Mouse (Mus musculus) thymus, adult 2 months (tissue): ENCODE measurements at regions not wholly inside any gene's neighbourhood (a gene's known extent, or its start where the extent isn't known, plus 50 kb on each side); places are given as distances from the start of the nearest gene placed in this dataset.

Source experiments
- CTCF ChIP-seq: fragments of 200-500 bp; IDR thresholded peaks from 2 replicates; pipeline ENCODE4 v1.5.1; 2012; ENCODE audit warnings: mild to moderate bottlenecking, control low read depth, low read length, moderate library complexity, borderline replicate concordance; ENCODE audit not compliant: control insufficient read depth, poor library complexity, insufficient read depth; ENCODE audit errors: extremely low read depth
- POLR2A ChIP-seq: fragments of 200-500 bp; IDR thresholded peaks from 2 replicates; pipeline ENCODE4 v1.6.1; 2012; ENCODE audit warnings: mild to moderate bottlenecking, low read length, control low read depth, moderate library complexity; ENCODE audit not compliant: control insufficient read depth, poor library complexity, insufficient read depth; ENCODE audit errors: extremely low read depth

DNA sequence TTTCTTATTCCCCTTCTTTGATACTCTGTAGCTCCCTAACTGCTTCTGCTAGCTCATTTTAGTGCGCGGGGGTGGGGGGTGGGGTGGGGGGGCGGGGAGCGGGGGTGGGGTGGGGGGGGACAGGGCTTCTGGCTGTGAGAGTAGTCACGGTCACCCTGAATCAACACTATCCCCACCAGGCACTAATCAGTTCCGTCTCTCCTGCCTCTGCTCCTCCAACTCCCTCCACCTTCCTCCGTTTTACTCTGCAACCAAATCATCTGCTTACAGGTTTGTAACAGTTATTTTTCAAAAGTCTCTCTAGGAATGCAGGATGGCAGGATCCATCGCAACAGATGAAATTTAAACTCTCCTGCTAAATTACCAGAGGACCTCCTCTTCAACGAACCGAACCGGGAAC lies 67.5 kb upstream of the Prdm9 start:
- TF ChIP-seq CTCF (no peak), POLR2A (no peak)
